Mouse (Mus musculus): ENCODE data around the gene Wdr73.

Wdr73 gene

GRCm38 (mm10) chr7:80853218-80853617, 47.9 kb downstream of the Wdr73 start:
- no peak for DNase-seq (ENCODE audit: low spot score)

GRCm38 (mm10) chr7:80850520-80850919, 50.5 kb downstream of the Wdr73 start:
- DNase-seq (ENCODE audit: low spot score), result no peak

GRCm38 (mm10) chr7:80849710-80850109, 51.4 kb downstream of the Wdr73 start:
- peak; percentile 86 for DNase-seq (ENCODE audit: low spot score)

- DNase-seq (ENCODE audit: low spot score), result no peak
Measured at GRCm38 (mm10) chr7:80849267-80849666, 51.8 kb downstream of the Wdr73 start.

- DNase-seq (ENCODE audit: low spot score), result no peak
Measured at GRCm38 (mm10) chr7:80846709-80847108, 54.4 kb downstream of the Wdr73 start.

GRCm38 (mm10) chr7:80846280-80846678, 54.8 kb downstream of the Wdr73 start:
- DNase-seq (ENCODE audit: low spot score), result no peak

- no peak for DNase-seq (ENCODE audit: low spot score)
Measured at GRCm38 (mm10) chr7:80845621-80846279, 55.3 kb downstream of the Wdr73 start.

- DNase-seq (ENCODE audit: low spot score), result no peak
Measured at GRCm38 (mm10) chr7:80844691-80845090, 56.4 kb downstream of the Wdr73 start.

GRCm38 (mm10) chr7:80843910-80844640, 57.0 kb downstream of the Wdr73 start:
- DNase-seq (ENCODE audit: low spot score), result no peak

- no peak for DNase-seq (ENCODE audit: low spot score)
Measured at GRCm38 (mm10) chr7:80843176-80843575, 57.9 kb downstream of the Wdr73 start.

- DNase-seq (ENCODE audit: low spot score), result no peak
Measured at GRCm38 (mm10) chr7:80842132-80842531, 58.9 kb downstream of the Wdr73 start.

- no peak for DNase-seq (ENCODE audit: low spot score)
Measured at GRCm38 (mm10) chr7:80840937-80841336, 60.1 kb downstream of the Wdr73 start.

Measured in embryo, embryonic 10.5 days (tissue).